Mouse (Mus musculus) midbrain, embryonic 13.5 days (tissue): ENCODE data around the gene Foxj1. TPM values are rescaled to one million over a fixed set of nuclear protein-coding genes. Genes with fewer than 3 reads are reported as not detected.
"Not testable (repeated sequence)": the region's sequence is repeated elsewhere in the genome, so short reads cannot be mapped to it uniquely, and the experiment has no call there.

Experiments
- ATAC-seq: fragments of 200-750 bp; cut with Nextera tagmentation; 2 replicates; pipeline ENCODE4 v1.8.0; 2017; ENCODE audit warnings: mild to moderate bottlenecking, moderate TSS enrichment, moderate library complexity
- H3K27ac ChIP-seq: fragments of 300-500 bp; sonication (generic); 2 replicates; pipeline ENCODE4 v1.5.1; 2015; ENCODE audit warnings: inconsistent platforms, mild to moderate bottlenecking, moderate library complexity
- H3K27me3 ChIP-seq: fragments of 300-500 bp; sonication (generic); 2 replicates; pipeline ENCODE4 v1.6.1; 2015; ENCODE audit warnings: mild to moderate bottlenecking, inconsistent platforms
- H3K36me3 ChIP-seq: fragments of 300-500 bp; sonication (generic); 2 replicates; pipeline ENCODE4 v1.6.1; 2015; ENCODE audit warnings: mild to moderate bottlenecking, inconsistent platforms
- H3K4me1 ChIP-seq: fragments of 300-500 bp; sonication (generic); replicated peaks from 2 replicates; pipeline ENCODE4 v1.6.1; 2015; ENCODE audit warnings: inconsistent platforms
- H3K4me2 ChIP-seq: fragments of 300-500 bp; sonication (generic); replicated peaks from 2 replicates; pipeline ENCODE4 v1.6.1; 2015; ENCODE audit warnings: moderate library complexity, mild to moderate bottlenecking, inconsistent platforms
- H3K4me3 ChIP-seq: fragments of 300-500 bp; sonication (generic); replicated peaks from 2 replicates; pipeline ENCODE4 v1.5.1; 2015; ENCODE audit warnings: mild to moderate bottlenecking, inconsistent platforms
- H3K9ac ChIP-seq: fragments of 300-500 bp; sonication (generic); replicated peaks from 2 replicates; pipeline ENCODE4 v1.6.1; 2015; ENCODE audit warnings: mild to moderate bottlenecking, inconsistent platforms
- H3K9me3 ChIP-seq: fragments of 300-500 bp; sonication (generic); 2 replicates; pipeline ENCODE4 v1.6.1; 2016; ENCODE audit warnings: mild to moderate bottlenecking, inconsistent platforms
- WGBS: fragments of 180-500 bp; shearing (Covaris S2); methylation state at CpG from one replicate; pipeline ENCODE4 v1.1.7; 2015; 5-methylcytosine and 5-hydroxymethylcytosine counted together
- polyA plus RNA-seq: library from polyadenylated mRNA; unstranded; fragments of >200 nt; fragmentation: Nextera tagmentation; extraction: Ambion mirVana; gene quantifications from 2 replicates; pipeline ENCODE4 v1.2.1, GENCODE M21; 2015

Gene Foxj1
- polyA plus RNA-seq, result 6.2 and 12.4 TPM in 2 replicates

DNA sequence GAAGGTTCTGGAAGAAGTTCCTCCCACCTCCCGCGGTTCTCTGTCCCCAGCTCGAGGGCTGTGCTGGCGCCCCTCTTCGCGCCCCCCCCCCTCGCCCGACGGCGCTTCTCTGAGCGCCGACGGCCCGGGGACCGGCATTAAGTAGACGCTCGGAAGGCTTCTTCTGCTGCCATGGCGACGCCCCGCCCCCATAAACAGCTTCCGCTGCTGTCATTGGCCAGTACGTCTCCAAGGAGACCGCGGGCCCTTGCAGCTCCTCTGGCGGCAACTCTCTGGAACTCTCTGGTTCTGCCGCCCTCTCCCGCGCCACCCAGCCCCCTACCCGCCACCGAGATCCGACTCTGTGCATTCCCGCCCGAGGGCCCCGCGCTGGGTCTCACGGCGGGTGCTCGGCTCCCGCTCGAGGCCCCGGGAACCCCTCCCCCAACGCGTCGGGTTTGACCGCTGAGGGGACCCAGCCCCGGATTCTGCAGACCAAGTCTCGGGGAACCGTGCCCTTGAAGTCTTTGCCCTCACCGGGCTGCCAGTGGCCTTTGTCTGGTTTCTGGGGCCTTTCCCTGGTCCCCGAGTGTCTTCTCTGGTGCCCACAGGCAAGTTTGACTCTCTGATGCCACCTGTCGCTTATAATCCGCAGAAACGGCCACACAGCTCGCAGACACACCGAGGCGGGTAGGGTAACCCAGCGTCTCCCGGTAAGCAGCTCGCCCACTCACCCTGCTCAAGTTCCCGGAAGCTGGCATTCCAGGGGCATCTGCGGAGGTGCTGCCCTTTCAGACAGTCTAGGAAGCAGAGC lies at the start of gene Foxj1:
Foxj1 (minus strand) TSS at position 156 of the 793 bp plus-strand sequence.
- H3K27ac ChIP-seq, result peak within 1 kb of the TSS; percentile 51
- 1% methylated on average over 43 of the region's 61 CpGs for WGBS
- H3K4me1 ChIP-seq, result peaks cover 68% of the 10 kb centered on the region
- peak; percentile 87 for ATAC-seq
- peaks cover 19% of the 10 kb centered on the region for H3K36me3 ChIP-seq
- peak within 1 kb of the TSS; percentile 69 for H3K9ac ChIP-seq
- H3K4me3 ChIP-seq, result peak within 1 kb of the TSS; percentile 50
- H3K9me3 ChIP-seq, result no peaks in the 10 kb centered on the region
- H3K4me2 ChIP-seq, result peak within 1 kb of the TSS; percentile 94
- peaks cover 20% of the 10 kb centered on the region for H3K27me3 ChIP-seq

DNA sequence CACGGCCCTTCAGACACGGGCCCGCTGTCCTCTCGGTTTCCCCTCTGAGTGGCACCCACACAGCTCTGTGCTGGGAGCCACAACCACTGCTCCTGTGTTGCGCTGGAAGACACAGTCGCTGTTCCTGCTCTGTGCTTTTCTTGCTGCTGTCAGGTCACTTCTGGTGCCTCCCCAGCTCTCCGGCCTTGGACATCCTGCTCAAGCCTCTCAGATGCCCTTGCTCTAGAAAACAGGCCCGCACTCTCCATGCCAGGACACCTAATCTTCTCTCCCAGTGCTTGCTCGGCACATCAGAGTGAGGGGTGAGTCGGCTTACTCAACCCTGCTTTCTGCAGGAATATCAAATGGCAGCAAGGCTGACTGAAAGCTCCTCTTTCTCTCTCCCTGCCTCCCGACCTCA lies 49.0 kb upstream of the Foxj1 start:
- Histone ChIP-seq H3K9ac (no peak overlapping the region), H3K4me3 (no peak overlapping the region), H3K27me3 (no peaks in the 10 kb centered on the region), H3K4me1 (peaks cover 24% of the 10 kb centered on the region), H3K27ac (no peak overlapping the region), H3K4me2 (no peak overlapping the region), H3K36me3 (peaks cover 16% of the 10 kb centered on the region; the same call in 1 of the 2 replicates), H3K9me3 (no peaks in the 10 kb centered on the region)
- WGBS, result 83% methylated on average over 11 of the region's 11 CpGs
- ATAC-seq, result no peak

DNA sequence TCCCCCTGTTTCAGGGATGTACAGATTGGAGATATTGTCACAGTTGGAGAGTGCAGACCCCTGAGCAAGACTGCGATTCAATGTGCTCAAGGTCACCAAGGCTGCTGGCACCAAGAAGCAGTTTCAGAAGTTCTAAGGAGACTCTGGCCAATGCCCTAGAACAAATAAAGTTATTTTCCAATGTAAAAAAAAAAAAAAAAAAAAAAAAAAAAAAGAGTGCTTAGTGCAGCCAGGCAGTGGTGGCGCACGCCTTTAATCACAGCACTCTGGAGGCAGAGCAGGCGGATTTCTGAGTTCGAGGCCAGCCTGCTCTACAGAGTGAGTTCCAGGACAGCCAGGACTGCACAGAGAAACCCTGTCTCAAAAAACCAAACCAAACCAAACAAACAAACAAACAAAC lies 47.9 kb upstream of the Foxj1 start:
- not testable (repeated sequence) for ATAC-seq, H3K9me3 ChIP-seq
- 90% methylated on average over 5 of the region's 5 CpGs for WGBS

DNA sequence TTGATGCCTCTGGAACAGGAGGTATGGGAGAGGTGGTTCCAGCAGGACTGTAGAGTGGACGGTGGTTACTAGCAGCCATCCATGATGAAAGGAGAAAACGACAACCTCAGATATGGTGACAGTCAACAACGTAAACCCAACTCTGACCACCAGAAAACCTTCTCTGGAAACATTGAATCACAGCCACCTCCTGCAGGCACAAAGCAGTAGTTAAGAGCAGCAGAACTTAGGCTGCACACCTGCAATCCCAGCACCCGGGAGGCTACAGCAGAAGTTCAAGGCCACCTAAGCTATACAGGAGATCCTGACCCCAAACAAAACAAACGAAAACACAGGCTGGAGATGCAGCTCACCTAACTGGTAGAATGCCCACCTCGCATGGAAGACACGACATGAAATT lies 45.6 kb upstream of the Foxj1 start:
- 95% methylated on average over 7 of the region's 7 CpGs for WGBS
- Histone ChIP-seq H3K4me2 (no peak overlapping the region), H3K27me3 (no peaks in the 10 kb centered on the region), H3K4me3 (no peak overlapping the region), H3K9ac (no peak overlapping the region), H3K27ac (no peak overlapping the region), H3K36me3 (peaks cover 10% of the 10 kb centered on the region; the same call in 1 of the 2 replicates), H3K4me1 (no peaks in the 10 kb centered on the region), H3K9me3 (no peaks in the 10 kb centered on the region)
- ATAC-seq, result no peak

More for the DNA sequence above, 47.9 kb upstream of the Foxj1 start:
- H3K36me3 ChIP-seq, H3K27ac ChIP-seq, H3K4me3 ChIP-seq, H3K27me3 ChIP-seq, H3K4me2 ChIP-seq, H3K9ac ChIP-seq: not testable (repeated sequence)
- H3K4me1 ChIP-seq, result peaks cover 18% of the 10 kb centered on the region

DNA sequence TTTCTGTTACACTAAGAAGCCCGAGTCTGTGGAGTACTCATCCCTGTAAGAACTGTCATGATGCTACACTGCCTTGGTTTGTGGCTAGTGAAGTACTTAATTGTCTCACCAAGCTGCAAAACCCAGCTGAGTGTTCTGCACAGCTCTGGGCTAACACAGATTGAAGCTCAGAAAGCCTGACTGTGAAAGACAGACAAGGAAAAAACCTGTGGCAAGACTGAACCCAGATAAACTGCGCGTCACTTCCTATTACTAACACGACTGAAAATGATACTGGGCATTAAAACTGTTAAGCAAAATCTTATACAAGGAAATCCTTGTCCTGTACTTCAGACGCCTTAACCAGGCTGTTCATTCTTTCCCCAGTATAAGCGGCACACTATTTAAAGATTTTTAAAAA lies 44.3 kb upstream of the Foxj1 start:
- H3K36me3 ChIP-seq, result peaks cover 7% of the 10 kb centered on the region
- no peak for ATAC-seq
- no peak overlapping the region for H3K4me2 ChIP-seq
- H3K27me3 ChIP-seq, result no peaks in the 10 kb centered on the region
- H3K4me3 ChIP-seq, result no peak overlapping the region
- WGBS, result 90% methylated on average over 6 of the region's 6 CpGs
- H3K9ac ChIP-seq, result no peak overlapping the region
- H3K9me3 ChIP-seq, result no peaks in the 10 kb centered on the region
- H3K27ac ChIP-seq, result no peak overlapping the region
- H3K4me1 ChIP-seq, result no peaks in the 10 kb centered on the region

DNA sequence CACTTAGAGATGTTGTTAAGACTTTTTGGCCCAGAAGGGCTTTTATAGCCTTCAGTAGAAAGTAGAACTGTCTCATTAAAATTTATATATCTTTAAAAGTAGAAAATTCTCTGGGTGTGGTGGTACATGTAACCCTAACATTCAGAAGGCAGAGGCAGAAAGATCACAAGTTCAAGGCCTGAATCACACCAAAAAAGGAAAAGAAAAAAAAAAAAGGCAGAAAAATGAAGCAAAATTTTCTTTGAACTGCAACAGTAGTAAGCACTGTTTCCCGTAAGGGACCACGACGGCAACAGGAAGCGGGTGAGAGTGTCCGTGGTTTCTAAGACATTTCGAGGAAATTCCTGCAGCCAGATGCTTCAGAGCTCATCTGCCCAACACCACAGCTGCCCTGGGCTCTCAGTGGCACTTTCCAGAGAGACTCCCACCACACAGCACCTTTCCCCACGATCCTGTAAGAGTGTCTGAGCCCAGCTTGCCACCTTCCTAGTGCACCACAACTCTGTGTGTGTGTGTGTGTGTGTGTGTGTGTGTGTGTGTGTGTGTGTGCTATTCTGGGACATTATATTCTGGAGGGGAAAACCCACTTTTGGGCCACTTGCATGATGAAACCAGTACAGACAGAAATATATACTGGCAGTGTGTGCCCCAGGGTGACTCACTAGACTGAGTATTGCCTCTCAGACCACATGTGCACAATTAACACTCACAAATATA lies 41.9 kb upstream of the Foxj1 start:
- 87% methylated on average over 7 of the region's 7 CpGs for WGBS
- no peaks in the 10 kb centered on the region for H3K27me3 ChIP-seq
- no peak overlapping the region for H3K27ac ChIP-seq
- H3K4me2 ChIP-seq, result no peak overlapping the region
- H3K36me3 ChIP-seq, result peaks cover 7% of the 10 kb centered on the region
- no peak overlapping the region for H3K9ac ChIP-seq
- H3K4me1 ChIP-seq, result no peaks in the 10 kb centered on the region
- no peaks in the 10 kb centered on the region for H3K9me3 ChIP-seq
- no peak for ATAC-seq
- no peak overlapping the region for H3K4me3 ChIP-seq

DNA sequence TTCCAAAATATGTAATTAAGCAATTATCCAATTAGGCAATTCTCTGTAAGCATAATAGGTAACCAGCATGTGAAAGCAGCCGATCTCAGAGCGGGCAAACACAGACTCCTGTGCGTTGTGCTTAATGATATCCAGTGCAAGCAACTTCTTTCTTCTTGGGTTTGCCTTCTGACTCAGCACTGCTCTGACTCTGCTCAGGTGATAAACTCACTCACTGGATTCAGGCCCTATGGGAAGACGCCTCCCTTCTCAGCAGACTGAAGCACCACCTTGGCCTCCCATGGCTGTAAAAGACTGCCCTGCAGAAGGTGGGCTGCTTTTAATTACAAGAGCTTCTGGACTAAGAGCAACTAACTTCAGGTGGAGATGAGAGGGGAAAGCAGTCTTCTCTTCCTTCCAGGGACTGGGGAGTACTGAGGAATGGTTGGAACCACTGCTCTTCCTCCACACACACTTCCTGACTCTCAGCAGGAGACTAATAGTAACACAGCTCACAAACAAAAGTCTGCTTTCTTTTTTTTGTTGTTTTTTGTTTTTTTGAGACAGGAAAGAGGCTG lies 36.8 kb upstream of the Foxj1 start:
- Histone ChIP-seq H3K27me3 (no peaks in the 10 kb centered on the region), H3K4me3 (no peak overlapping the region), H3K9me3 (no peaks in the 10 kb centered on the region), H3K36me3 (peaks cover 3% of the 10 kb centered on the region), H3K9ac (no peak overlapping the region), H3K4me2 (no peak overlapping the region), H3K4me1 (no peaks in the 10 kb centered on the region), H3K27ac (no peak overlapping the region)
- 87% methylated on average over 4 of the region's 4 CpGs for WGBS
- ATAC-seq, result no peak

DNA sequence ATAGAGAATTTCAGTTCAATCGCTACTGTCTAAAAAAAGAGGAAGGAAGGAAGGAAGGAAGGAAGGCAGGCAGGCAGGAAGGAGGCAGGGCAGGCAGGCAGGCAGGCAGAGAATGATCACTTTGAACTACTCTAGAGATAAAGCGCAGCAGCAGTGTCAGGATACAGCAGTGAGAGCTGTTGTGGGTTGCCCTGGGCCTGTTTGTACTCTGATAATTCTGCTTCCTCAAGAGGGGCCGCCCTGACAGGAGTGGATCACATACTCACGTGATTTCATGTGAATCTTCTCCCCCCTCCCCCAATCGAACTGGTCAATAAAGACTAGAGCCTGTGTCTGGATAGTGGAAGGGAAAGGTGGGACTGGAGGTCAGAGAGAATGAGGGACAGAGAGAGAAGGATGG lies 34.4 kb upstream of the Foxj1 start:
- no peak overlapping the region for H3K4me3 ChIP-seq
- no peak overlapping the region for H3K27ac ChIP-seq
- H3K27me3 ChIP-seq, result no peaks in the 10 kb centered on the region
- no peaks in the 10 kb centered on the region for H3K9me3 ChIP-seq
- peaks cover 3% of the 10 kb centered on the region for H3K36me3 ChIP-seq
- no peak overlapping the region for H3K4me2 ChIP-seq
- WGBS, result 74% methylated on average over 5 of the region's 5 CpGs
- ATAC-seq, result no peak
- no peak overlapping the region for H3K9ac ChIP-seq
- peaks cover 10% of the 10 kb centered on the region; the same call in 1 of the 2 replicates for H3K4me1 ChIP-seq

DNA sequence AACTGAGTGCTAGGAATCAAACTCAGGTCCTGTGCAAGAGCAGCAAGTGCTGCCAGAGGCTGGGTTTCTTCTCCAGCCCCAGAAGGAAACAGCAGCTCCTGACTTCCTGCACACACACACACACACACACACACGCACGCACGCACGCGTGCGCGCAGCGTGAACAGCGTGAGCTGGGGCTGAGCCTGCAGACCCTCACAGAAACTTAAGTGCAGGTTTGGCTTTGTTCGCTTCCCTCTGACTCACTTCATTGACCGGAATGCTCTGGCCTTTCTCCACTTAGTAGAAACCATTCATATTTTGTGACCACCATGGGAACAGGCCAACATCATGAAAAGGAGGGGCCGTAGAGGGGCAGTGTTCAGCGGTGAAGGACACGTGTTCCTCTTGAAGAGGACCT lies 33.9 kb upstream of the Foxj1 start:
- Histone ChIP-seq H3K9me3 (no peaks in the 10 kb centered on the region), H3K27me3 (no peaks in the 10 kb centered on the region), H3K4me1 (peaks cover 10% of the 10 kb centered on the region; the same call in 1 of the 2 replicates), H3K4me2 (no peak overlapping the region), H3K4me3 (no peak overlapping the region), H3K9ac (no peak overlapping the region), H3K36me3 (peaks cover 3% of the 10 kb centered on the region), H3K27ac (no peak overlapping the region)
- no peak for ATAC-seq
- 91% methylated on average over 14 of the region's 14 CpGs for WGBS

DNA sequence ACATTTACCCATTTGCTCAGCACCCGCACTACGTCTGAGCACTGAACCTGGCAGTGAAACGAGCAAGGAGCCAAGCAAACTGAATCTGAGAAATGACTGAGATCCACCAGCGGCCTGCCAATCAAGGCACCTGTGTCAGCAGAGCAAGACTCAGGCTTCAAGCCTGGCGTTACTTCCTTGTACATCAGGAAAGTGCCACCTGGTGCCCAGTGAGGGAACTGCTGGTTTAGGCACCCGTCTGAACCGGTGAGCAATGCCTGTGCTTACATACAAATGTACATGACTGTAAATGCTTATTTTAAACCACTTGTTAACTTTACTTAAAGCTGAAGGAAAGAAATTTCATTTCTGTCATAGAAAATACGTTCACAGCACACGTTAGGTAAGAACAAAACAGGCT lies 32.9 kb upstream of the Foxj1 start:
- no peak overlapping the region for H3K4me2 ChIP-seq
- H3K9me3 ChIP-seq, result no peaks in the 10 kb centered on the region
- H3K27ac ChIP-seq, result no peak overlapping the region
- peak; percentile 79; the same call in 1 of the 2 replicates for ATAC-seq
- WGBS, result 15% methylated on average over 9 of the region's 9 CpGs
- peaks cover 10% of the 10 kb centered on the region; the same call in 1 of the 2 replicates for H3K4me1 ChIP-seq
- H3K9ac ChIP-seq, result no peak overlapping the region
- H3K4me3 ChIP-seq, result no peak overlapping the region
- peaks cover 3% of the 10 kb centered on the region for H3K36me3 ChIP-seq
- no peaks in the 10 kb centered on the region for H3K27me3 ChIP-seq

DNA sequence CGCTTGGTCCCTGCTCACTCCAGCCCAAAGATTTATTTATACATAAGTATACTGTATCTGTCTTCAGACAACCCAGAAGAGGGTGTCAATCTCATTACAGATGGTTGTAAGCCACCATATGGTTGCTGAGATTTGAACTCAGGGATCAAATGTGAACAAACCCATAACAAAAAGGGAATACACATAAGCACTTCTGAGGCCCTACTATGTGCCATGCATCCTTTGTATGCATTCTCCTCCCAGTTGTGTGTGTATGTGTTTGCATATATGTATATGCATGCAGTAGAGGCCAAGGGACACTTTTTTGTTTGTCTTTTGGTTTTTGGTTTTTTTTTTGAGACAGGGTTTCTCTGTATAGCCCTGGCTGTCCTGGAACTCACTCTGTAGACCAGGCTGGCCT lies 31.4 kb upstream of the Foxj1 start:
- peaks cover 10% of the 10 kb centered on the region; the same call in 1 of the 2 replicates for H3K4me1 ChIP-seq
- 94% methylated on average over 1 of the region's 1 CpGs for WGBS

DNA sequence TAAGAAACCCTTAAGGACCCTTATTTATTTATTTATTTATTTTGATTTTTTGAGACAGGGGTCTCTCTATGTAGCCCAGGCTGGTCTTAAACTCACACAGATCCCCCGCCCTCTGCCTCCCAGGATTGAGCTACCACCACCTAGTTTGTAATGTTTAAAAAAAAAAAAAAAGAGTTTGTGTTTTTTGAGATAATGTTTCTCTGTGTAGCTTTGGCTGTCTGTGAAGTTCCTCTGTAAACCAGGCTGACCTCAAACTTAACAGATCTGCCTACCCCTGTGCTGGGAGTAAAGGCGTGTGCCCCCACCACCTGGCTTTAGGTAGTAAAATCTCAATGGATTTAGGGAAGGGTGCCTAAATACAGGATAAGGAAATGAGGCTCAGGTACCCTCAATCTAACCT lies 30.9 kb upstream of the Foxj1 start:
- peaks cover 14% of the 10 kb centered on the region for H3K36me3 ChIP-seq
- no peaks in the 10 kb centered on the region for H3K27me3 ChIP-seq
- H3K9ac ChIP-seq, result no peak overlapping the region
- no peaks in the 10 kb centered on the region for H3K9me3 ChIP-seq
- H3K4me1 ChIP-seq, result peaks cover 10% of the 10 kb centered on the region; the same call in 1 of the 2 replicates
- no peak overlapping the region for H3K4me3 ChIP-seq
- no peak overlapping the region for H3K27ac ChIP-seq
- 91% methylated on average over 2 of the region's 2 CpGs for WGBS
- no peak overlapping the region for H3K4me2 ChIP-seq
- no peak for ATAC-seq

More for the DNA sequence above, 31.4 kb upstream of the Foxj1 start:
- H3K27ac ChIP-seq, result no peak overlapping the region
- no peak overlapping the region for H3K4me3 ChIP-seq
- H3K4me2 ChIP-seq, result no peak overlapping the region
- peaks cover 9% of the 10 kb centered on the region for H3K36me3 ChIP-seq
- H3K27me3 ChIP-seq, result no peaks in the 10 kb centered on the region
- no peak for ATAC-seq
- no peak overlapping the region for H3K9ac ChIP-seq
- no peaks in the 10 kb centered on the region for H3K9me3 ChIP-seq
